Mouse (Mus musculus) adrenal gland, adult 10 weeks (tissue): ENCODE data around the gene 2900026A02Rik. TPM values are rescaled to one million over a fixed set of nuclear protein-coding genes. Genes with fewer than 3 reads are reported as not detected.

Experiments used
- polyA plus RNA-seq: library from polyadenylated mRNA; stranded (reverse); fragments of 350-450 nt; fragmentation: Illumina TruSeq; extraction: RNeasy Lipid Tissue Mini Kit (QIAGEN cat#74804); gene quantifications from one replicate; pipeline ENCODE4 v1.2.3, GENCODE M21; 2014; ENCODE audit warnings: low read depth, low replicate concordance

The 2900026A02Rik gene
- polyA plus RNA-seq, result 5.7 TPM

GRCm38 (mm10) chr5:113221147-113221865 lies at the start of gene 2900026A02Rik:
Gene 2900026A02Rik (minus strand): TSS chr5:113221236.

GRCm38 (mm10) chr5:113226632-113227102 lies 5.6 kb upstream of the 2900026A02Rik start, which contains the start of gene Tmem211:
Gene Tmem211 (plus strand): TSS chr5:113226909.

GRCm38 (mm10) chr5:113081439-113081838 lies 139.6 kb downstream of the 2900026A02Rik start, which contains the start of gene Crybb3:
Gene Crybb3 (minus strand): TSS chr5:113081584.

GRCm38 (mm10) chr5:113070017-113070416 lies 151.0 kb downstream of the 2900026A02Rik start, which contains the start of gene Crybb2:
Gene Crybb2 (minus strand): TSS chr5:113070117.

Other genes with a start within 250 kb of the 2900026A02Rik start
- 14.3 TPM for gene Grk3, start 205.4 kb downstream of the 2900026A02Rik start, polyA plus RNA-seq
- gene Crybb2, start 151.1 kb downstream of the 2900026A02Rik start, polyA plus RNA-seq, result not detected
- not detected for gene Crybb3, start 139.7 kb downstream of the 2900026A02Rik start, polyA plus RNA-seq
- gene Tmem211, start 5.7 kb upstream of the 2900026A02Rik start, polyA plus RNA-seq, result not detected
- 0.87 TPM for gene Sgsm1, start 89.5 kb upstream of the 2900026A02Rik start, polyA plus RNA-seq
- not detected for gene Aym1, start 136.1 kb upstream of the 2900026A02Rik start, polyA plus RNA-seq